Mouse (Mus musculus): Measurements from ENCODE around the gene Pla2g2d. TPM values are rescaled to one million over a fixed set of nuclear protein-coding genes. Genes with fewer than 3 reads are reported as not detected.

Pla2g2d gene
- total and polyA plus RNA-seq, 3 experiments, result not detected

DNA sequence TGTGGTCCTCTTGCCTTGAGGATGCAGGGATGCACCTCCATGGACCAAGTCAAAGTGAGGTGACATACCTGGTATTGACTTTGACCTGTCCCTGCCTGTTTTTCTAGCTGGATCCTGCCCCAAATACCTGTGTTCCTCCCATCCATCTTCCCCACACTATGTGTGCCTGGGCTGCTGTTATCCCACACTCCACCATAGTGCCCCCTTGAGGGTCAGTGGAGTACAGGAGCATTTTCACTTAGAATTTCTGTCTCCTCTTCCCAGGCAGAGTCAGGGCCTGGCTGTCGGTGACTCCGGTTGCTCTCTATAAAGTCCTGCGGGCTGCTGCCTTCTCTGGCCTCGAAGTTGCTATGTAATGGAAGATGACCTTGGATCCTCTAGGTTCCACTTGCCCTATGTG is 10.2 kb downstream of the Pla2g2d start:
- no peak for DNase-seq (ENCODE audit: low read depth, low spot score)
- Histone ChIP-seq H3K27ac (ENCODE audit: control insufficient read depth, low read depth, low read length) (no peak overlapping the region), H3K27me3 (ENCODE audit: control insufficient read depth in 1 of 2, insufficient read depth in 2 of 2, low read length in 2 of 2) (no peaks in the 10 kb centered on the region), H3K9ac (ENCODE audit: control insufficient read depth, low read depth, low read length, poor library complexity, severe bottlenecking) (no peak overlapping the region), H3K36me3 (ENCODE audit: control insufficient read depth in 1 of 2, insufficient read depth in 2 of 2, low read length in 2 of 2) (no peaks in the 10 kb centered on the region), H3K4me3 (ENCODE audit: control insufficient read depth in 1 of 2, insufficient read depth in 1 of 2, low read depth in 2 of 2, low read length in 2 of 2) (no peak overlapping the region), H3K9me3 (replicated peaks; ENCODE audit: insufficient read depth, low read length) (no peaks in the 10 kb centered on the region), H3K79me2 (ENCODE audit: control insufficient read depth, insufficient read depth, low read length, poor library complexity) (no peaks in the 10 kb centered on the region), H3K4me1 (ENCODE audit: control insufficient read depth in 1 of 2, insufficient read depth in 2 of 2, low read length in 2 of 2) (no peaks in the 10 kb centered on the region)
- TF ChIP-seq MYC (IDR thresholded peaks at IDR 0.05; ENCODE audit: low read depth, low read length) (no peak), MAX (IDR thresholded peaks at IDR 0.05; ENCODE audit: low read length) (no peak), POLR2AphosphoS5 (IDR thresholded peaks at IDR 0.05; ENCODE audit: borderline replicate concordance, low read depth, low read length) (no peak), MAZ (IDR thresholded peaks at IDR 0.05; ENCODE audit: low read depth, low read length) (no peak), MEF2A (IDR thresholded peaks at IDR 0.05; ENCODE audit: extremely low read depth, insufficient replicate concordance, low read depth, low read length, poor library complexity, severe bottlenecking) (no peak)

DNA sequence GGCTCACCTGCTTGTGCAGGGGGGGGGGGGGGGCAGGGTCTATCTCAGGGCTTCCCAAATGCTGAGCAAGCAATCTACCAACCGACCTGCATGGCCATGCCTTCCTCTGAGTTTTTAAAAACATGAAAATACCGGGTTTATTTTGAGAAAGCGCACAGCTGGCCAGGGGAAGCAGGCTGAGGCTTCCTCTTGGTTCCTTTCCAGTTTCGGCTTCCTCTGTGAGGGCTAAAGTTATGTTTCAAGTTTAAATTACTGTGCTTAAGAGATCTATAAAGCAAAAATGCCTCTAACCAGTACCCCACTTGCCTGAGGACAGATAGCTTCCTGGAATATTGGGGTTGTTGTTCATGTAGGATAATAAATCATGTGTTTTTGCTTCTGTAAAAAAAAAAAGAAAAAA is 10.6 kb downstream of the Pla2g2d start:
- no peaks in the 10 kb centered on the region for H3K27me3 ChIP-seq (ENCODE audit: control insufficient read depth in 1 of 2, insufficient read depth in 2 of 2, low read length in 2 of 2)
- no peaks in the 10 kb centered on the region for H3K36me3 ChIP-seq (ENCODE audit: control insufficient read depth in 1 of 2, insufficient read depth in 2 of 2, low read length in 2 of 2)
- H3K4me3 ChIP-seq (ENCODE audit: control insufficient read depth in 1 of 2, insufficient read depth in 1 of 2, low read depth in 2 of 2, low read length in 2 of 2), result no peak overlapping the region
- no peaks in the 10 kb centered on the region for H3K79me2 ChIP-seq (ENCODE audit: control insufficient read depth, insufficient read depth, low read length, poor library complexity)
- H3K9ac ChIP-seq (ENCODE audit: control insufficient read depth, low read depth, low read length, poor library complexity, severe bottlenecking), result no peak overlapping the region
- no peaks in the 10 kb centered on the region for H3K4me1 ChIP-seq (ENCODE audit: control insufficient read depth in 1 of 2, insufficient read depth in 2 of 2, low read length in 2 of 2)
- H3K9me3 ChIP-seq (replicated peaks; ENCODE audit: insufficient read depth, low read length), result no peaks in the 10 kb centered on the region
- no peak overlapping the region for H3K27ac ChIP-seq (ENCODE audit: control insufficient read depth, low read depth, low read length)
- no peak for DNase-seq (ENCODE audit: low read depth, low spot score)
- TF ChIP-seq UBTF (IDR thresholded peaks at IDR 0.05; ENCODE audit: borderline replicate concordance, insufficient read depth, low read depth, low read length) (no peak), NRF1 (IDR thresholded peaks at IDR 0.05; ENCODE audit: insufficient read depth, low read depth, low read length, poor library complexity, severe bottlenecking) (no peak), TAL1 (IDR thresholded peaks at IDR 0.05; ENCODE audit: low read length) (no peak), USF1 (IDR thresholded peaks at IDR 0.05; ENCODE audit: low read depth, low read length) (no peak), TBP (IDR thresholded peaks at IDR 0.05; ENCODE audit: low read depth, low read length) (no peak), GABPA (IDR thresholded peaks at IDR 0.05; ENCODE audit: low read depth, low read length) (no peak), POLR2A (IDR thresholded peaks at IDR 0.05; ENCODE audit: control insufficient read depth in 1 of 2, insufficient read depth in 1 of 2, low read depth in 1 of 2, low read length in 2 of 2, poor library complexity in 1 of 2) (no peak), SMC3 (IDR thresholded peaks at IDR 0.05; ENCODE audit: low read depth, low read length) (no peak), POLR2AphosphoS5 (IDR thresholded peaks at IDR 0.05; ENCODE audit: borderline replicate concordance, low read depth, low read length) (no peak), ZMIZ1 (IDR thresholded peaks at IDR 0.05; ENCODE audit: low read depth, low read length) (no peak), MAZ (IDR thresholded peaks at IDR 0.05; ENCODE audit: low read depth, low read length) (no peak), HCFC1 (IDR thresholded peaks at IDR 0.05; ENCODE audit: low read depth, low read length) (no peak), ZNF384 (IDR thresholded peaks at IDR 0.05; ENCODE audit: low read depth, low read length) (no peak), ETS1 (IDR thresholded peaks at IDR 0.05; ENCODE audit: low read depth, low read length) (no peak), MXI1 (IDR thresholded peaks at IDR 0.05; ENCODE audit: low read depth, low read length) (no peak), RAD21 (IDR thresholded peaks at IDR 0.05; ENCODE audit: low read depth, low read length) (no peak), GATA1 (IDR thresholded peaks at IDR 0.05; ENCODE audit: low read depth, low read length) (no peak), E2F4 (IDR thresholded peaks at IDR 0.05; ENCODE audit: borderline replicate concordance, low read depth, low read length) (no peak), BHLHE40 (IDR thresholded peaks at IDR 0.05; ENCODE audit: borderline replicate concordance, low read depth, low read length) (no peak), MAX (IDR thresholded peaks at IDR 0.05; ENCODE audit: low read length) (no peak)
